Mouse (Mus musculus) heart, adult 2 months (tissue): ENCODE data around the gene Cuta. TPM values are rescaled to one million over a fixed set of nuclear protein-coding genes. Genes with fewer than 3 reads are reported as not detected.

Source experiments
- DNase-seq, 2 experiments: peaks; one replicate each; pipeline ENCODE4 v3.0.0; 2021
- H3K27ac ChIP-seq: fragments of 200-600 bp; 2 replicates; pipeline ENCODE4 v1.8.1; 2022
- H3K27me3 ChIP-seq: fragments of 200-500 bp; 2 replicates; pipeline ENCODE4 v1.6.1; 2012; ENCODE audit warnings: mild to moderate bottlenecking, low read length, inconsistent platforms, mixed read lengths; ENCODE audit not compliant: control insufficient read depth, insufficient read depth
- H3K36me3 ChIP-seq: fragments of 200-500 bp; 2 replicates; pipeline ENCODE4 v1.6.1; 2012; ENCODE audit warnings: low read length, inconsistent platforms; ENCODE audit not compliant: control insufficient read depth, insufficient read depth
- H3K4me1 ChIP-seq: fragments of 200-500 bp; 2 replicates; pipeline ENCODE4 v1.6.1; 2011; ENCODE audit warnings: low read length; ENCODE audit not compliant: control insufficient read depth, insufficient read depth
- H3K4me3 ChIP-seq: fragments of 200-600 bp; 2 replicates; pipeline ENCODE4 v1.8.1; 2022
- H3K79me2 ChIP-seq: fragments of 200-500 bp; replicated peaks from 2 replicates; pipeline ENCODE4 v1.6.1; 2012; ENCODE audit warnings: mild to moderate bottlenecking, inconsistent platforms, low read length, moderate library complexity, mixed read lengths; ENCODE audit not compliant: control insufficient read depth, insufficient read depth
- H3K9ac ChIP-seq: fragments of 200-500 bp; 2 replicates; pipeline ENCODE4 v1.6.1; 2012; ENCODE audit warnings: low read depth, mild to moderate bottlenecking, control low read depth, inconsistent platforms, low read length, mixed read lengths
- CTCF ChIP-seq: fragments of 200-600 bp; IDR thresholded peaks from 2 replicates; pipeline ENCODE4 v1.8.1; 2022; ENCODE audit warnings: antibody characterized with exemption, mild to moderate bottlenecking, moderate library complexity
- EP300 ChIP-seq: fragments of 200-500 bp; IDR thresholded peaks from 2 replicates; pipeline ENCODE4 v1.6.1; 2011; ENCODE audit warnings: low read depth, low read length, control low read depth; ENCODE audit not compliant: insufficient read depth
- POLR2A ChIP-seq: fragments of 200-500 bp; IDR thresholded peaks from 2 replicates; pipeline ENCODE4 v1.6.1; 2011; ENCODE audit warnings: mild to moderate bottlenecking, low read depth, low read length, control low read depth; ENCODE audit not compliant: insufficient read depth
- WGBS: fragments of 180-500 bp; shearing (Covaris S2); methylation state at CpG from one replicate; pipeline ENCODE4 v1.1.7; 2018; 5-methylcytosine and 5-hydroxymethylcytosine counted together
- intact Hi-C: fragments of 180-260 bp; cut with DNase I; formaldehyde crosslinking; loops from one replicate; pipeline ENCODE4 v1.15.1; 2025
- polyA plus RNA-seq: library from polyadenylated mRNA; depleted of rRNA; stranded (reverse); fragments of >200 nt; gene quantifications from 2 replicates; pipeline ENCODE4 v1.2.3, GENCODE M21; 2012
- total RNA-seq, 2 experiments: library from RNA; stranded (reverse); gene quantifications; 2 replicates each; pipeline ENCODE4 v1.2.3; 2021

Gene Cuta
- total and polyA plus RNA-seq, 3 experiments = 78.6 to 96.6 (median 94.2) TPM

DNA sequence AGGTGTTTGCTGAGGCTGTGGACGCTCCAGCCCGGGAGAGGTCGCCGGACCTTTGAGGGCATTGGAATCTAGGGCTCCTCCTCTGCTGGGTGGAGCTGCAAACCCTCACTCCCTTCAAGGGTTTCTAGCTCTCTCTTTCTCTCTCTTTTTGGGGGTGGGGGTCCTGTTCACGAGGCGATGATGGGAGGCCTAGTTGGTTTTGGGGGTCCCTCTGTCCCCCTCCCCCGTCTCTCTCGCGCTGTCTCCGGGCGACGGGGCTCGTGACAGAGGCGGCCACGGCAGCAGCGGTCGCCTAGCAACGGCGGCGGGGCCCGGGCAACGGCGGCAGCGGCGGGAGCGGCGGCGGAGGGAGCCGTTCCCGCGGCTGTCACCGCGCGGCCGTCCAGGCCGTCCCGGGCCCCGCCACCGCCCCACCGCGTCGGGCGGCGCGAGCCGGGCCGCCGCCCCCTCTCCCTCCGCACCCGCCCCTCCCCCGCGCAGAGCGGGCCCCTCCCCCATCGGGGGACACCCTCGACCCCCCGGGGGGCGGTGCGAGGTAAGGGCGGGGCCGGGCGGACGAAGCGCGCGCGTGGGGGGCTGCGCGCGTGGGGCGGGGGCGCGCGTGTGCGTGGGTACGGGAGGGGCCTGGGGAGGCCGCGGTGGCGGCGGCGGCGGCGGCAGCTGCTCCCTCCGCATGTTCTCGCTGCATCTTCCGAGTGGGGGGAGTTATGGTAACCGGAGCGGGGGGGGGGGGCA, 9.1 kb upstream of the Cuta start:
- H3K79me2 ChIP-seq = no peaks in the 10 kb centered on the region
- intact Hi-C loops = no loop called here

DNA sequence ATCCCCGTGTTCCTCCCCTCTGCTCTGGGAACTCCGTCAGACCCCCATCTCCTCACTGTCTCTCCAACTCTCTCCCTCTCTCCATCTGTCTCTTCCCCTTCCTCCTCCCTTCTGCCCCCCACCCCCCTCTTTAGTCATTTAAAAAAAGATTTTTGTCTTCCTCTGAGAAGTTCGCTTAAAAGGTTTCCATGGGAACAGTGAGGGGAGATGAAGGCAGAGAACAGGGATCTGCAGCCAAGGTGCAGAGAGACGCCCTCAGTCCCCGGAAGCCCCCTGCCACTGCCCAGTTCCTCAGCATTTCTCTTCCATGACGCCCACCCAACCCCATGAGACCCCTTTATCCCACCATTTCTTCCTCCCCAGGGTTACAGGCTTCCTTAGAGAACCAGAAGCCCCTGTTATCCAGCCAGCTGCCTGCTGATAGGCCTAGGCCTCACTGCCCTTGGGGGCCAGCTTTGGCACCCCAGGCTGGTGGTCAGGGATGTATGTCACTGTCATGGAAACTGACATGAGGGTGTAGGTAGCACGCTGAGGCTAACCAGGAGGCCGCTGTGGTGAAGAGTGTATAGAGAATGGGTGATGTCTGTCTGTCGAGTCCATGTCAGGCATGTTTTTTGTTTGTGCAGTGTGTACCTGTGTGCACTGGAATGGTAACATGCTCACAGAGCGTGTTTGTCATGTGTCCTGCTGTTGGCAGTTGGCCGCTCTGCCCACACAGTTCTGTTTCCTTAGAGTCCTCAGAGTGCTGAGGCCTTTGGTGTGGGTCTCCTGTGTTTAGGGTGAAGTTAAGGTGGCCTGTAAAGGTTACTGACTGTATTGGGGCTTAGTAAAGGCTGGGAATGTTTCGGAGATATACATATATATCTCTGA, 8.1 kb upstream of the Cuta start:
- DNase-seq = no peak
- no peaks in the 10 kb centered on the region for H3K27me3 ChIP-seq
- no peaks in the 10 kb centered on the region for H3K36me3 ChIP-seq
- H3K27ac ChIP-seq = no peak overlapping the region
- H3K79me2 ChIP-seq = no peaks in the 10 kb centered on the region
- H3K9ac ChIP-seq = no peak overlapping the region
- H3K4me3 ChIP-seq = no peak overlapping the region
- TF ChIP-seq CTCF (no peak), EP300 (no peak)
- WGBS = 84% methylated on average over 12 of the region's 12 CpGs
- H3K4me1 ChIP-seq = peaks cover 1% of the 10 kb centered on the region
- intact Hi-C loops = loop anchor here (2.0 kb wide), 3 partner anchors 25 to 61 kb away; partner anchors contain the start of genes Kifc5b and Zbtb9

More for the DNA sequence above, 9.1 kb upstream of the Cuta start:
- TF ChIP-seq EP300 = no peak
- no peak for TF ChIP-seq POLR2A
- 0 out of 2 replicates have a peak, but pooled peaks have one; percentile 8 for TF ChIP-seq CTCF
- Histone ChIP-seq H3K36me3 (no peaks in the 10 kb centered on the region), H3K9ac (peak overlapping the region; percentile 76), H3K27me3 (no peaks in the 10 kb centered on the region), H3K4me1 (peaks cover 1% of the 10 kb centered on the region), H3K4me3 (peak overlapping the region; percentile 66), H3K27ac (no peak overlapping the region; the same call in 1 of the 2 replicates)
- WGBS = 0% methylated on average over 55 of the region's 87 CpGs
- peak; percentile 73 to 78 for DNase-seq

- H3K4me1 ChIP-seq = peaks cover 1% of the 10 kb centered on the region; the same call in 1 of the 2 replicates
- no peaks in the 10 kb centered on the region for H3K36me3 ChIP-seq
- H3K27ac ChIP-seq = peak overlapping the region; percentile 66
- no peaks in the 10 kb centered on the region for H3K27me3 ChIP-seq
- peak; percentile 86 to 87 for DNase-seq
- TF ChIP-seq POLR2A (peak; percentile 54; the same call in 1 of the 2 replicates), EP300 (no peak), CTCF (peak; percentile 67)
- 2% methylated on average over 37 of the region's 37 CpGs for WGBS
- peak overlapping the region; percentile 82 for H3K9ac ChIP-seq
- no peaks in the 10 kb centered on the region for H3K79me2 ChIP-seq
- intact Hi-C loops = loop anchor here (2.0 kb wide), 3 partner anchors 26 to 60 kb away; partner anchors contain the start of genes Kifc5b and Zbtb9
- peak overlapping the region; percentile 62 for H3K4me3 ChIP-seq
These were observed 7.2 kb upstream of the Cuta start for GRCm38 (mm10) chr17:26946567-26946966.

DNA sequence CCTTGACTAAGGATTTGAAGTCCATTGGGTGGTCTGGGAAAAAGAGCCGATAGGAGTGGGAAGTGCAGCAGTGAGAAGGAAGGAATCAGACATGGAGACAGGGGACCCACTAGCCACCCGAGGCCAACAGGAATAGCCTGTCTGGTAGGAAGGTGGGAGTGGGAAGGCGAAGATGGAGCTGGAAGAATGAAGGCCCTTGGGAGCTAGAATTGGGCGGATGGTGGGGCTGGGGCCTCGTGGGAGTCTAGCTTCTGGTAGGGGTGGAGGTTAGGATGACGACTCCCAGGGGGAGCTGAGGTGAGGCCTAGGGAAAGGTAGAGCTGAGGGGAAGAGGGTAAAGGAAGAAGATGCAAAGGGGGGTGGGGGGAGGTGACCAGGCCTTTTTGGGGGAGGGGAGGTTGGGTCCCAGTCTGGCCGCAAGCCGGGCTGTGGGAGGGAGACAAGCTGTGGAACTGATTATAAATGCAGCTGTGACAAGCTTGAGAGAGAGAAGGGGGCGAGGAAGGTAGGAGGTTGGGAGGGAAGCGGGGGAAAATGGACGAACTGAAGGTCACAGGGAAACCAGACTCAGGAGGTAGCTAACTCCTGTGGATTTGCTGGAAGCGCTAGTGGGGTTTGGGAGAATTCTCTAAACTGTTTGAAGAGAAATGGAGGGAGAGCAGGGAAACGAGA, 6.6 kb upstream of the Cuta start:
- TF ChIP-seq CTCF = no peak
- no peak for TF ChIP-seq POLR2A
- TF ChIP-seq EP300 = no peak
- no peaks in the 10 kb centered on the region for H3K36me3 ChIP-seq
- H3K27me3 ChIP-seq = no peaks in the 10 kb centered on the region
- peak overlapping the region; percentile 62 for H3K4me3 ChIP-seq
- peak overlapping the region; percentile 66 for H3K27ac ChIP-seq
- no peaks in the 10 kb centered on the region for H3K79me2 ChIP-seq
- peak overlapping the region; percentile 82 for H3K9ac ChIP-seq
- 47% methylated on average over 13 of the region's 13 CpGs for WGBS
- intact Hi-C loops = loop anchor here (2.0 kb wide), 3 partner anchors 27 to 59 kb away; partner anchors contain the start of genes Kifc5b and Zbtb9
- peaks cover 1% of the 10 kb centered on the region; the same call in 1 of the 2 replicates for H3K4me1 ChIP-seq
- no peak for DNase-seq

DNA sequence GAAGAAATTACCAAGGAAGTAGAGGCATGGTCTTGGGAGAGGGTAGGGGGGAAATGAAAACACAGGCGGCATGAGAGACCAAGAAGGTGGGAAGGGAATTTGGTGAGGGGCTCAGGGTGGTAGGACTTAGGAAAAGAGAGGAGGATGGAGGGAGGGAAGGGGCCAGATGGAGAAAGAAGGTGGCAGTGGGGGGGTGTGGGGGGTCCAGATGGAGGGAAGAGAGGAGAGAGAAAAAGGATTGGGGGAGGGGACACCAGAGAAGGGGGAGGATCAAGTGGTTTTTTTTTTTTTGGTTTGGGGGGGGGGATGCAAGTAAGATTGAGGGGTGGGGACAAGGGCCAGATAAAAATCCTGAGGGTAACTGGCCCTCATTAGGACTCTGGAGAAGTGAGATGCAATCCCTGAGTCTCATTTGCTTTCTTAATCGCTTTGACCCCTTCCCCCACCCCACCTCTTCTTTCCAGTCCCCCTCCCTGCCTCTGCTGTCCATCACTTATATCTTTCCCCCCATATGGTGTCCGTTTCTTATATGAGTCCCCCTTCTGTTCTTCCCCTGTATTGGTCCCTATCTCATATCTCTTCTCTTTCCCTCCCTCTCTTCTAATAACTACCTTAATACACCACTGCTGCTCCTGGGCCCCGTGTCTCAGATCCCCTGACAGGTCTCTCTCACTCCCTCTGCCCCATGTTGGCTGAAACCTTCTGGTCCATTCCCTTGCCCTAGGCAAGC, 2.6 kb upstream of the Cuta start:
- H3K9ac ChIP-seq = no peak overlapping the region
- intact Hi-C loops = no loop called here
- peaks cover 5% of the 10 kb centered on the region for H3K4me1 ChIP-seq
- TF ChIP-seq EP300 (no peak), CTCF (no peak), POLR2A (no peak)
- H3K79me2 ChIP-seq = no peaks in the 10 kb centered on the region
- H3K27me3 ChIP-seq = no peaks in the 10 kb centered on the region
- no peak overlapping the region for H3K4me3 ChIP-seq
- no peaks in the 10 kb centered on the region for H3K36me3 ChIP-seq
- H3K27ac ChIP-seq = no peak overlapping the region
- WGBS = 28% methylated on average over 4 of the region's 4 CpGs
- DNase-seq = no peak
